Mouse (Mus musculus): ENCODE results near the gene Spata5. TPM values are rescaled to one million over a fixed set of nuclear protein-coding genes. Genes with fewer than 3 reads are reported as not detected.

Gene Spata5
- polyA plus RNA-seq, 1 experiment from 2014 or later, result 44.8 TPM

GRCm38 (mm10) chr3:37398661-37399395 is 20.9 kb upstream of the Spata5 start:
- Histone ChIP-seq H3K9ac (no peak overlapping the region), H3K4me2 (no peak overlapping the region), H3K9me3 (no peaks in the 10 kb centered on the region), H3K36me3 (replicated peaks) (no peaks in the 10 kb centered on the region), H3K4me1 (no peaks in the 10 kb centered on the region), H3K27me3 (no peaks in the 10 kb centered on the region), H3K27ac (no peak overlapping the region), H3K4me3 (replicated peaks) (no peak overlapping the region)
- no peak for ATAC-seq (ENCODE audit: low FRiP score)
- WGBS, result 91% methylated on average over 7 of the region's 7 CpGs

DNA sequence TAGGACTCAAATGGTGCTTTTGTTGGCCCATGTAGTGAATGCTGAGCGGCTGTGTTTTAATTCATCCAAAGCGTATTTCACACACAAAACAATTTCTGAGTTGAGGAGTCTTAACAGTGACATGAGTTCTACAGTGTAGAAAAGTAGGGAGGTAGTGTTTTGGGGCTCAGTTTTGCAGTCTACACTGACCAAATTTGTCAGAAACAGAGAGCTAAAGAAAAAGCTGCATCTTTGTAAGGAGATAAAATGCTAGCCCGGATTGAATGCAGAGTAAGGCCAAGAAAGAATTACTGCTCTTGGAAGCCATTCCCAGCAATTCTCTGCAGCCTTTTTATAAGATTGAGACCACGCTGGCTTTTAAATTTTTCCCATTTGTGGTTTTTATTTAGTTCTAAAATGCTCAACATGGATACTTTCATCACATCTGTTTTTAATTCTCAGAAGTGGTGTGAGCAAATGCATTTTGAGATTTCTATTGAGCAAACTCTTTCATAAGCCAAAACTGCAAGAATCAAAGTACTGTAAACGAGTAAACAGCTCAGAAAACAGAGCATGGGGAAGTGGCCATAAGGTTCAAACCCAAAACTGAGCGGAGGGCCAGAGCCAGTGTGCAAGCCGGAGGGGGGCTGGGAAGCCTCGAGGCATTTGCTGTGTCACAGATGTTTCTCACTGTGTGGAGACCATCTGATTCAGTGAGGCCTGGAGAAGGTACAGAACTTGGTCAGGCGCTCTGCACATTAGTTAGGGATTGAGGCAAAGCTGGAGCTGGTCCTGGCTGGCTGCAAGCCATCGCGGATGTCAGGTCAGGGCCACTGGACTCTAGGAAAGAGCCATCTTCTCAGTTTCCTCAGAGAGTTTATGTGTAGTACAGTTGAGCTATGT is 17.7 kb upstream of the Spata5 start:
- Histone ChIP-seq H3K4me1 (no peaks in the 10 kb centered on the region), H3K4me3 (replicated peaks) (no peak overlapping the region), H3K4me2 (no peak overlapping the region), H3K27ac (no peak overlapping the region), H3K9ac (no peak overlapping the region), H3K9me3 (no peaks in the 10 kb centered on the region), H3K27me3 (no peaks in the 10 kb centered on the region), H3K36me3 (replicated peaks) (no peaks in the 10 kb centered on the region)
- WGBS, result 77% methylated on average over 11 of the region's 11 CpGs
- no peak for ATAC-seq (ENCODE audit: low FRiP score)

DNA sequence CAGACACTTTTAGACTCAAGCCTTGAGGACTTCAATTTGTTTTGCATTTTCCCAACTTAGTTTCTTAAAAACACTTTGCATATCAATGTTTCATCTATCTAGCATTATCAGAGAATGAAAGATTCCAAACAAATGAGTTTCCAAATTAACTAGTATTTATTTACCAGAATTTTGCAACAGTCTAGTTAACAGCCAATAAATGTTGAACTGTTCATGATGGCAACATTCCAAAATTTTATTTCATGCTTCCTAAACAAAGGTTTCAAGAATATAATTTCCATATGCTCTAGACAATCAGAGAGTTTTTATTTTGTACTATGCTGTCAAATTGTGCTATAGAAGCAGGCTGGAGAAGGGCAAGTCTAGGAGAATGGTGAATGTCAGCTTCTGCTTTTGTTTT is 12.1 kb upstream of the Spata5 start:
- Histone ChIP-seq H3K4me3 (replicated peaks) (no peak overlapping the region), H3K9ac (no peak overlapping the region)
- ATAC-seq (ENCODE audit: low FRiP score), result no peak

DNA sequence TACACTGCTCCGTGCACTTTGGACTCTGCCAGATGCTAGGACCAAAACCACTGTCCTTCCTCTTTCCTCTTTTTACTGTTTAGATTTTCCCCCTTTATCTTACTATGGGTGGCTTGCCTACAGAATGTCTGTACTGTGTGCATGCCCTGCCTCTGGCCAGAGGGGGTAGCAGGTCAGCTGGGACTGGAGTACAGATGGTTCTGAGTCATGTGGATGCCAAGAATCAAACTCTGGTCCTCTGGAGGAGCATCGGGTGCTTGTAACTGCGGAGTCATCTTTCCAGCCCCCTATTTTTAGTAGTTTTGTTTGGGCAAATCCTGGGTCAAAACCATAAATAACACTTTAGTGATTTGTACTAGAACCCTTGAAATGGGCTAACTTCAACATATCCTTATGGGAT is 6.2 kb upstream of the Spata5 start:
- WGBS, result 92% methylated on average over 3 of the region's 3 CpGs
- ATAC-seq (ENCODE audit: low FRiP score), result no peak
- Histone ChIP-seq H3K9ac (no peak overlapping the region), H3K4me2 (no peak overlapping the region), H3K4me3 (replicated peaks) (no peak overlapping the region), H3K4me1 (peaks cover 5% of the 10 kb centered on the region), H3K9me3 (no peaks in the 10 kb centered on the region), H3K36me3 (replicated peaks) (no peaks in the 10 kb centered on the region), H3K27ac (no peak overlapping the region), H3K27me3 (no peaks in the 10 kb centered on the region)

More for the DNA sequence above, 12.1 kb upstream of the Spata5 start:
- H3K4me2 ChIP-seq, result no peak overlapping the region
- H3K36me3 ChIP-seq (replicated peaks), result no peaks in the 10 kb centered on the region
- H3K27me3 ChIP-seq, result no peaks in the 10 kb centered on the region
- H3K27ac ChIP-seq, result no peak overlapping the region
- H3K4me1 ChIP-seq, result no peaks in the 10 kb centered on the region
- H3K9me3 ChIP-seq, result no peaks in the 10 kb centered on the region

DNA sequence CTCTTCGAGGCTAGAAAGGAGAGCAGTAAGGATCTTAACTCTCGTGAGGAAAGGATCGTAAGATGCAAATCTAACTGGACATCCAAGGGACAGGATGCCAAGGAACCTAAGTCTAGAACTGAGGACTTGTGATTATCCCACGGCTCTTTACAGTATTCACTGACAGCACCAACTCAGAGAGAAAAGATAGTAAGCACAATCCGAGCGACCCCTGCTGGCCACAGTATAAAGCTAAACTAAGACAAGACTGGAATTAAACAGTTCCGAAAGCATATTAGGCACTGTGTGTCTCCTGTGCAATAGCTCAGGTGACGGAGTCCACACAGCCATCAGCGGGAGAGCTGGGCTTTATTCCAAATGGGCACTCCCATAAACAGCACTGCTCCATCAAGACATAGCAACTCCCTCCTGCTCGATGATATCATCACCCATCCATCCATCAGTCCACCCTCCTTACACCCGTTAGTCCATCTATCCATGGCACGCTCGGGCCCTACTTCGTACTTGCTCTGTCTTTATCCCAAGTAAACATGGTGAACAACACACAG is 5.2 kb upstream of the Spata5 start:
- Histone ChIP-seq H3K4me3 (replicated peaks) (no peak overlapping the region), H3K36me3 (replicated peaks) (no peaks in the 10 kb centered on the region), H3K27me3 (no peaks in the 10 kb centered on the region), H3K27ac (no peak overlapping the region), H3K9me3 (no peaks in the 10 kb centered on the region), H3K9ac (no peak overlapping the region), H3K4me1 (peaks cover 11% of the 10 kb centered on the region), H3K4me2 (no peak overlapping the region)
- WGBS, result 53% methylated on average over 14 of the region's 14 CpGs
- ATAC-seq (ENCODE audit: low FRiP score), result no peak

- H3K9ac ChIP-seq, result peak overlapping the region; percentile 71; the same call in 1 of the 2 replicates
- peak overlapping the region; percentile 72 for H3K4me2 ChIP-seq
- WGBS, result 85% methylated on average over 5 of the region's 5 CpGs
- peak overlapping the region; percentile 96 for H3K4me3 ChIP-seq (replicated peaks)
- no peak overlapping the region for H3K27ac ChIP-seq
- peaks cover 19% of the 10 kb centered on the region for H3K4me1 ChIP-seq
- no peaks in the 10 kb centered on the region for H3K36me3 ChIP-seq (replicated peaks)
- H3K9me3 ChIP-seq, result no peaks in the 10 kb centered on the region
- H3K27me3 ChIP-seq, result no peaks in the 10 kb centered on the region
- no peak for ATAC-seq (ENCODE audit: low FRiP score)
Measured at GRCm38 (mm10) chr3:37418341-37418740, 1.4 kb upstream of the Spata5 start.

DNA sequence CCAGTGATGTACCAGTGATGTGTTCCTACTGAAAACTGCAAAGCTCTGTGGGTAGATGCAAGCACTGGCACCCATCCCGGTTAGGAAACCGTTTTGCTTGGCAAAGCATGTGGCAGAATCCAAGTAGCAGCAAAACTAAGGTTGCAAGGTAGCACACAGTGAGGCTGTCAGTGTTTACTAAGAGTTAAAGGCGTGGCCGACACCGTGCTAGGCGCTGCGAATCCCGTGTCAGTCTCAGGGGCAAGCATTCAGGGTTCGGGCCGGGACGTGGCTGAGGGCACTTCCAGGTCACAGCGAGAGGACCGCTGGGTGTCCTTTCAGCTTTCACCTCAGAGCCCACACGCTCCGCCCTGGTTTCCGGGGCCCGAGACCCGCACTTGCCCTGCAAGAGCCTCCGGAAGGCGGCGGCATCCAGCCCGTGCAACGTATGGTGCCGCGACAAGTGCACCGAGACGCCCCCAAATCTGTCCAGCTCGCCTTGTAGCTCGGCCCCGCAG is 687 bp upstream of the Spata5 start:
- Histone ChIP-seq H3K27ac (peak overlapping the region; percentile 75), H3K36me3 (replicated peaks) (no peaks in the 10 kb centered on the region), H3K9ac (peak overlapping the region; percentile 71), H3K27me3 (no peaks in the 10 kb centered on the region), H3K4me3 (replicated peaks) (peak overlapping the region; percentile 96), H3K9me3 (no peaks in the 10 kb centered on the region), H3K4me1 (peaks cover 19% of the 10 kb centered on the region), H3K4me2 (peak overlapping the region; percentile 72)
- WGBS, result under 1% methylated on average over 30 of the region's 30 CpGs
- no peak for ATAC-seq (ENCODE audit: low FRiP score)

DNA sequence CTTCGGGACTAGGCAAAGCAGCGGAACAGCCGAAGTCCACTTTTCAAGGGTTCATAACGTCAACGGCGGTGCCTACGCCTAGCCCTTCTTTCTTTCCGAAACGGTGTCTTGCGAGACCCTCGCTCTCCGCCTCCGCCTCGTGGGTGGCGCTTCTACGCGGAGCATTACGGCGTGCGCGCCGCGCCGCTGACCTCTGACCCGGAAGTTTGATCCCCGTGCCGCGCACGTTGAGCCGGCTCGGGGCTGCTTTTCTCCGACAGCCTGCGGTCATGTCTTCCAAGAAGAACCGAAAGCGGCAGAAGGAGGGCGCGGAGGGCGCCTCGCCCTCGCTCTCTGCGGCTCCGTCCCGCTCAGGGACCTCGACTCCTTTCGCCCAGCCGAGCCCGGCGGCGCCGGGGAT is 376 bp downstream of the Spata5 start, which contains the start of gene Nudt6:
Gene Nudt6, minus strand, starts transcription at position 140 of the 400 bp plus-strand sequence.
- WGBS, result under 1% methylated on average over 50 of the region's 50 CpGs
- ATAC-seq (ENCODE audit: low FRiP score), result peak; percentile 88
- peak within 1 kb of the TSS; percentile 93 for H3K27ac ChIP-seq
- peak within 1 kb of the TSS; percentile 86 for H3K4me2 ChIP-seq
- no peaks in the 10 kb centered on the region for H3K27me3 ChIP-seq
- H3K4me1 ChIP-seq, result peaks cover 19% of the 10 kb centered on the region
- peak within 1 kb of the TSS; percentile 96 for H3K4me3 ChIP-seq (replicated peaks)
- H3K36me3 ChIP-seq (replicated peaks), result no peaks in the 10 kb centered on the region
- H3K9me3 ChIP-seq, result no peaks in the 10 kb centered on the region
- peak within 1 kb of the TSS; percentile 72 for H3K9ac ChIP-seq

- Histone ChIP-seq H3K9ac (peak overlapping the region; percentile 72), H3K27me3 (no peaks in the 10 kb centered on the region), H3K27ac (peak overlapping the region; percentile 93), H3K9me3 (no peaks in the 10 kb centered on the region), H3K4me1 (peaks cover 19% of the 10 kb centered on the region), H3K4me2 (peak overlapping the region; percentile 86), H3K4me3 (replicated peaks) (peak overlapping the region; percentile 96), H3K36me3 (replicated peaks) (no peaks in the 10 kb centered on the region)
- WGBS, result 1% methylated on average over 24 of the region's 24 CpGs
- no peak for ATAC-seq (ENCODE audit: low FRiP score)
Measured at GRCm38 (mm10) chr3:37420641-37421040, 945 bp downstream of the Spata5 start.

DNA sequence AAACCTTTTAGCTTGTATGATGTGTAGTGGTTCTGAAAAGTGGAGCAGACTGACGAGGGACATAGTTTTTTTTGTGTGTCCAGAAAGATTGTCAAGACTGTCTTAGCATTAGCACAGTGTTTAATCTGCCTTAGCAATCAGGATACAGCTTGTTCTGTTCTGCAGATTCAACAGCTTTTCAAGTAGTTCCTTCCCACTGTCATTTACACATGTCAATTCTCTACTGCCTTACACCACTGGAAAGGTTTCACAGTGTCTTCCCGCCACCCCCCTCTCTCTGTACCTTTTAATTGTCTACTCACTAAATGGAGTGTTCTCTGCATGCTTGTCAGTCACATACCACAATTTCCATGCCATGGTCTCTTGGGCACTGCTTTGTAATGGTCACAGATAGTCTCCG is 1.5 kb downstream of the Spata5 start:
- no peak for ATAC-seq (ENCODE audit: low FRiP score)

DNA sequence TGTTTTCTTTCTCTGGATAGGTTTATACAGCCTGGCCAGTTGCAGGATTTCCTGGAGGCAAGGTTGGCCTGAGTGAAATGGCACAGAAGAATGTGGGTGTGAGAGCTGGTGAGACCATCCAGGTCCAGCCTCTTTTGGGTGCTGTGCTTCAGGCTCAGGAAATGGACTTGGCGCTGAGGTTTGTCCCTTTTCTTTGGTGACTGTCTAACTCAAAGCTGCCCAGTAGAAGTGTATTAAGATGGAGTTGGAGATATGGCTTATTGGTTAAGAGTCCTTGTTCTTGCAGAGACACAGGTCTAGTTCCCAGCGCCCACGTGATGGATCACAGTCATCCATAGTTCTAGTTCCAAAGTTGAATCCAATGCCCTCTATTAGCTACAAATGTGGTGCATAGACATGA is 6.4 kb downstream of the Spata5 start:
- Histone ChIP-seq H3K4me3 (replicated peaks) (no peak overlapping the region), H3K27me3 (no peaks in the 10 kb centered on the region), H3K4me1 (peaks cover 4% of the 10 kb centered on the region), H3K27ac (no peak overlapping the region), H3K9me3 (no peaks in the 10 kb centered on the region), H3K4me2 (no peak overlapping the region), H3K9ac (no peak overlapping the region), H3K36me3 (replicated peaks) (peaks cover 8% of the 10 kb centered on the region)
- no peak for ATAC-seq (ENCODE audit: low FRiP score)
- 96% methylated on average over 3 of the region's 3 CpGs for WGBS

More for the DNA sequence above, 1.5 kb downstream of the Spata5 start:
- H3K27ac ChIP-seq, result no peak overlapping the region
- H3K4me2 ChIP-seq, result peak overlapping the region; percentile 86
- WGBS, result 13% methylated on average over 3 of the region's 3 CpGs
- H3K4me1 ChIP-seq, result peaks cover 19% of the 10 kb centered on the region
- H3K9ac ChIP-seq, result peak overlapping the region; percentile 72
- H3K27me3 ChIP-seq, result no peaks in the 10 kb centered on the region
- peaks cover 3% of the 10 kb centered on the region; the same call in 1 of the 2 replicates for H3K36me3 ChIP-seq (replicated peaks)
- peak overlapping the region; percentile 96 for H3K4me3 ChIP-seq (replicated peaks)
- no peaks in the 10 kb centered on the region for H3K9me3 ChIP-seq

DNA sequence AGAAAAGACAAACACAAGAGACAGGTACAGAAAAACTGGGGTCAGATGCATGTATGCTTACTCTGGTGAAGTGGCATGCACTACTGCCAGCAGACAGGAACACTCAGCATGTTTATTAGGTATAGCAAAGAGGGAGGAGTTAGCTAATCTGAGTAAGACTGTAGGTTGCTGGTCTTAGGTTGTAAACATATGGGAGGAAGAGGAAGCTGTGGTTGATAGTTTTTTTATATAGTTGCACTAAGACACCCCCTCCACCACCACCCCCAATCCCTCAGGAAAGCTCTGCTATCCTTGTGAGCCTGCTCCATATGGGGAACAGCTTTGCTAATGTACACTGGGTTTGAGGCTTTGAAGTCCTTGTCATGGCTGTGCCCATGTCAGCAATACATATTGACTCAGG is 10.7 kb downstream of the Spata5 start:
- H3K27ac ChIP-seq, result no peak overlapping the region
- H3K36me3 ChIP-seq (replicated peaks), result peaks cover 8% of the 10 kb centered on the region
- no peak overlapping the region for H3K9ac ChIP-seq
- no peaks in the 10 kb centered on the region for H3K9me3 ChIP-seq
- ATAC-seq (ENCODE audit: low FRiP score), result no peak
- no peaks in the 10 kb centered on the region for H3K27me3 ChIP-seq
- no peak overlapping the region for H3K4me2 ChIP-seq
- H3K4me3 ChIP-seq (replicated peaks), result no peak overlapping the region
- H3K4me1 ChIP-seq, result no peaks in the 10 kb centered on the region

Measured in forebrain, embryonic 12.5 days (tissue).